Comparison of ENCODE assay signal across 28 mouse cellular contexts in the genomic region with DNA sequence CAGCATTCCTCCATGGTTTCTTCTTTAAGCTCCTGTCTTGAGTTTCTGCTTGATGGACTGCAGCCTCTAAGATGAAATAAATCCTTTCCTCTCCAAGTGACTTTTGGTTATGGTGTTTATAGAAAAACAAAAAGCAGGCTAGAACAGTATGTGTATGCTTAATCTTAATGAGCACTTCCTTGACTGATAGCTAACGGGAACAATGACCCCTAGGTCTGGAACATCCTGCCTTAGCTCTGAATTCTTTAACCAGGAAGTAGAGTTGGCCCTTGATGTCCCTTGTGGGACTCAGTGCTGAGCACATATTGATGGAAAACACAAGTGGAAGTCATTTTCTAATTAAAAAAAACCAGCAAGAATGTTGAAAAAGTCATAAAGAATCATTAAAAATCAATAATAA.
A peak's percentile ranks its signal among the peaks of the same experiment; 100 is the strongest.
DNase-seq lines count a peak whose midpoint lies in the region; ATAC-seq and TF ChIP-seq lines count a peak whose summit lies in the region.
"Had no signal": no experiment of that assay in that cellular context is flagged by ENCODE, and none has a peak within 500 bp of the region (broad histone marks: within the 10 kb centered on the region; RNA-seq: fewer than 3 reads in every experiment).

No protein-coding gene starts in this region.

- H3K79me2 ChIP-seq in liver, adult 2 months (ENCODE audit: control insufficient read depth, insufficient read depth, low read length): no peaks in the 10 kb centered on the region

- intact Hi-C loops in heart, postnatal 25 days (cut with DNase I): no loop called here
- intact Hi-C loops in heart, postnatal 10 days (cut with DNase I): no loop called here

- H3K4me2 ChIP-seq in heart, postnatal 0 days (ENCODE audit: low read depth, low read length): no peak overlapping the region
- no peak overlapping the region for H3K4me2 ChIP-seq in liver, embryonic 12.5 days
- H3K4me2 ChIP-seq: embryonic facial prominence, embryonic 13.5 days; embryonic facial prominence, embryonic 15.5 days; forebrain, embryonic 12.5 days had no signal

- no peak for TF ChIP-seq POLR2A in liver, adult 2 months (IDR thresholded peaks at IDR 0.05; ENCODE audit: extremely low read depth, insufficient read depth, low read length)

- peak; percentile 90 for DNase-seq in heart, adult 11 months
- DNase-seq in heart, postnatal 25 days (ENCODE audit: low spot score): no peak
- DNase-seq in heart, postnatal 0 days (ENCODE audit: low spot score): no peak
- no peak for DNase-seq in heart, postnatal 10 days
- DNase-seq in liver, adult 2 months (ENCODE audit: extremely low read depth, low read depth, low spot score): peak; percentile 50
- DNase-seq: adrenal gland, adult 8-10 months; adrenal gland, postnatal 14 days; adrenal gland, postnatal 36 days; B cell, adult 2 months; cerebellum, adult 11 months; cerebellum, adult 18-20 months; cerebellum, adult 8-10 months; cerebellum, adult 9-11 months; cerebellum, postnatal 14 days; cerebellum, postnatal 36 days; embryo, embryonic 11 days had no signal

- no peaks in the 10 kb centered on the region for H3K9me3 ChIP-seq in heart, postnatal 0 days (replicated peaks; ENCODE audit: control insufficient read depth, low read length)
- no peaks in the 10 kb centered on the region for H3K9me3 ChIP-seq in liver, embryonic 12.5 days (replicated peaks)
- H3K9me3 ChIP-seq: embryonic facial prominence, embryonic 13.5 days; embryonic facial prominence, embryonic 15.5 days; forebrain, embryonic 10.5 days; forebrain, embryonic 12.5 days had no signal

- WGBS in heart, postnatal 0 days: 40% methylated on average over 1 of the region's 1 CpGs
- WGBS in liver, adult 2 months: 61% methylated on average over 1 of the region's 1 CpGs
- WGBS in liver, embryonic 12.5 days (ENCODE audit: insufficient replicate concordance): 20% methylated on average over 1 of the region's 1 CpGs

- no peak for ATAC-seq in heart, postnatal 0 days (ENCODE audit: insufficient read depth, low read depth)
- ATAC-seq in liver, embryonic 12.5 days: no peak
- ATAC-seq: activated CD4-positive, CD25-positive, alpha-beta regulatory T cell, adult 4 months; CD4-positive, CD25-positive, alpha-beta regulatory T cell, adult 4 months; forebrain, embryonic 14.5 days; Patski had no signal

- no peak for TF ChIP-seq EP300 in heart, postnatal 0 days (IDR thresholded peaks at IDR 0.05; ENCODE audit: low read depth)

- peak overlapping the region; percentile 11; the same call in 1 of the 2 replicates for H3K27ac ChIP-seq in heart, postnatal 0 days (ENCODE audit: low read depth)
- H3K27ac ChIP-seq in liver, adult 2 months (replicated peaks; ENCODE audit: insufficient read depth, low read depth, low read length): no peak overlapping the region
- no peak overlapping the region for H3K27ac ChIP-seq in liver, embryonic 12.5 days
- peak overlapping the region; percentile 67 for H3K27ac ChIP-seq in brown adipose tissue, adult 24 weeks (replicated peaks; ENCODE audit: low read depth, low read length)
- H3K27ac ChIP-seq: embryonic facial prominence, embryonic 13.5 days; embryonic facial prominence, embryonic 15.5 days; forebrain, embryonic 10.5 days; forebrain, embryonic 12.5 days had no signal

- H3K36me3 ChIP-seq in heart, postnatal 0 days (replicated peaks; ENCODE audit: control insufficient read depth, insufficient read depth, low read length): no peaks in the 10 kb centered on the region
- H3K36me3 ChIP-seq in liver, adult 2 months (ENCODE audit: control insufficient read depth, insufficient read depth, low read length): no peaks in the 10 kb centered on the region
- H3K36me3 ChIP-seq in liver, embryonic 12.5 days: no peaks in the 10 kb centered on the region
- H3K36me3 ChIP-seq: embryonic facial prominence, embryonic 13.5 days; embryonic facial prominence, embryonic 15.5 days; forebrain, embryonic 10.5 days; forebrain, embryonic 12.5 days; G1E had no signal

- H3K9ac ChIP-seq in heart, postnatal 0 days (replicated peaks; ENCODE audit: low read depth, low read length): no peak overlapping the region
- H3K9ac ChIP-seq in liver, adult 2 months (ENCODE audit: low read depth, low read length): no peak overlapping the region
- H3K9ac ChIP-seq in liver, embryonic 12.5 days: no peak overlapping the region
- H3K9ac ChIP-seq: embryonic facial prominence, embryonic 13.5 days; embryonic facial prominence, embryonic 15.5 days; forebrain, embryonic 12.5 days had no signal

- no peaks in the 10 kb centered on the region for H3K4me1 ChIP-seq in heart, postnatal 0 days (ENCODE audit: control insufficient read depth, insufficient read depth)
- no peaks in the 10 kb centered on the region for H3K4me1 ChIP-seq in liver, adult 2 months (ENCODE audit: control insufficient read depth, insufficient read depth, low read length)
- H3K4me1 ChIP-seq in liver, embryonic 12.5 days: no peaks in the 10 kb centered on the region
- H3K4me1 ChIP-seq in brown adipose tissue, adult 24 weeks (ENCODE audit: control insufficient read depth, insufficient read depth, insufficient read length, low read length): no peaks in the 10 kb centered on the region; the same call in none of the 2 replicates
- H3K4me1 ChIP-seq: forebrain, embryonic 12.5 days had no signal

- H3K27me3 ChIP-seq in heart, postnatal 0 days (ENCODE audit: control insufficient read depth, insufficient read depth, low read length): no peaks in the 10 kb centered on the region
- H3K27me3 ChIP-seq in liver, adult 2 months (ENCODE audit: control insufficient read depth, insufficient read depth, low read length): 0 out of 2 replicates have a peak, but pooled peaks cover 2% of the 10 kb centered on the region
- no peaks in the 10 kb centered on the region for H3K27me3 ChIP-seq in liver, embryonic 12.5 days (replicated peaks)
- H3K27me3 ChIP-seq: embryonic facial prominence, embryonic 13.5 days; embryonic facial prominence, embryonic 15.5 days; forebrain, embryonic 12.5 days; Patski had no signal

- no peak for TF ChIP-seq CTCF in heart, postnatal 0 days (IDR thresholded peaks at IDR 0.05; ENCODE audit: low read depth)
- no peak for TF ChIP-seq CTCF in liver, adult 2 months (IDR thresholded peaks at IDR 0.05; ENCODE audit: low read depth, low read length)

- H3K4me3 ChIP-seq in heart, postnatal 0 days (ENCODE audit: low read depth, low read length): no peak overlapping the region
- H3K4me3 ChIP-seq in liver, adult 2 months (ENCODE audit: insufficient read depth, low read depth, low read length): no peak overlapping the region
- H3K4me3 ChIP-seq in liver, embryonic 12.5 days: no peak overlapping the region
- no peak overlapping the region for H3K4me3 ChIP-seq in brown adipose tissue, adult 24 weeks (ENCODE audit: insufficient read depth, low read depth, low read length)
- H3K4me3 ChIP-seq: embryonic facial prominence, embryonic 13.5 days; embryonic facial prominence, embryonic 15.5 days; erythroblast, embryonic 14.5 days; forebrain, embryonic 10.5 days; forebrain, embryonic 12.5 days had no signal

Comparison
In these comparisons a context has a peak if more than half of its experiments do, and no peak if none do; other contexts are left out.
1. DNase-seq: peak in heart, adult 11 months (single experiment) and liver, adult 2 months (single experiment); none in heart, postnatal 25 days (single experiment), heart, postnatal 0 days (single experiment) and heart, postnatal 10 days (0 of 2).
2. H3K27ac ChIP-seq: peak in heart, postnatal 0 days (single experiment) and brown adipose tissue, adult 24 weeks (single experiment); none in liver, adult 2 months (single experiment) and liver, embryonic 12.5 days (single experiment).